Mouse (Mus musculus) central nervous system, embryonic 14 days (tissue): Measurements from ENCODE around the gene Lep. TPM values are rescaled to one million over a fixed set of nuclear protein-coding genes. Genes with fewer than 3 reads are reported as not detected.

Source experiments
- polyA plus RNA-seq: library from polyadenylated mRNA; depleted of rRNA; stranded (reverse); fragments of >200 nt; gene quantifications from 2 replicates; pipeline ENCODE4 v1.2.3, GENCODE M21; 2012; rRNA removed

Gene Lep
- not detected in 2 replicates for polyA plus RNA-seq

DNA sequence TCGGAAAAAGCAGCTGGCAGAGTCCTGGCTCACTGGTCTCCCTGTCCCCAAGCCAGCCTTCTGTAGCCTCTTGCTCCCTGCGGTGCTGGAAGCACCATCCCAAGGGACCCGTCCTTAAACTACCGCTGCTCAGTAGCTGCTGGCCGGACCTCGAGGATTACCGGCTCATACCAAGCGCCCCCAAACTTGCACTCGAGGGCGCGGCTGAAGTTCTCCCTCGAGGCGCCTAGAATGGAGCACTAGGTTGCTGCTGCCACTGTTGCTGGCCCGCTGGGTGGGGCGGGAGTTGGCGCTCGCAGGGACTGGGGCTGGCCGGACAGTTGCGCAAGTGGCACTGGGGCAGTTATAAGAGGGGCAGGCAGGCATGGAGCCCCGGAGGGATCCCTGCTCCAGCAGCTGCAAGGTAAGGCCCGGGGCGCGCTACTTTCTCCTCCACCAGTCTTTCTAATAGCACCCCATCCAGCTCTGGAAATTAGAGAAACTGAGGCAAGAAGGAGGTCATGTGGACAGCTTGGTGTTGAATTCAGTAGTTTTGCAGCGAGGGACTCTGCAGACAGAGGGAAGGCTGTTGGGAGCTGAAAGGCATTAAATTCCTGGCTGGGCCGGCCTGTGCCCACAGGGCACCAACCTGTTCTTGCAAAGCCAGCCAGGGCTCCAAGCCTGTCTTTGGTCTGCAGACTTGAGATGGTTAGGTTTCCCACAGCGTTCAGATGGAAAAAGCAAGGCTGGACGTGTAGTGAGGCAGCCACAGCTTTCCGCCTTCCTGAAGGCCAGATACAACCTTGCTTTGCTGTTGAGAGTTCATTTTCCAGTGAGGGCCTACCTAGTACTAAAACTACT lies at the start of gene Lep:
Lep (plus strand) TSS at position 375 of the 840 bp plus-strand sequence.

Other genes starting within 250 kb of the Lep start
- 17.4 and 17.6 TPM in 2 replicates for gene Lrrc4, start 228.5 kb upstream of the Lep start, polyA plus RNA-seq
- 76.3 and 83.3 TPM in 2 replicates for gene Rbm28, start 104.8 kb downstream of the Lep start, polyA plus RNA-seq
- gene Prrt4, start 119.4 kb downstream of the Lep start, polyA plus RNA-seq: 6.1 and 6.6 TPM in 2 replicates
- 48.2 and 52.4 TPM in 2 replicates for gene Impdh1, start 156.1 kb downstream of the Lep start, polyA plus RNA-seq
- 30.9 and 31.6 TPM in 2 replicates for gene Hilpda, start 212.3 kb downstream of the Lep start, polyA plus RNA-seq
- gene Fam71f2, start 219.4 kb downstream of the Lep start, polyA plus RNA-seq: 1.6 and 2.6 TPM in 2 replicates